Comparison of ENCODE assay signal across 8 mouse cellular contexts in the genomic region with DNA sequence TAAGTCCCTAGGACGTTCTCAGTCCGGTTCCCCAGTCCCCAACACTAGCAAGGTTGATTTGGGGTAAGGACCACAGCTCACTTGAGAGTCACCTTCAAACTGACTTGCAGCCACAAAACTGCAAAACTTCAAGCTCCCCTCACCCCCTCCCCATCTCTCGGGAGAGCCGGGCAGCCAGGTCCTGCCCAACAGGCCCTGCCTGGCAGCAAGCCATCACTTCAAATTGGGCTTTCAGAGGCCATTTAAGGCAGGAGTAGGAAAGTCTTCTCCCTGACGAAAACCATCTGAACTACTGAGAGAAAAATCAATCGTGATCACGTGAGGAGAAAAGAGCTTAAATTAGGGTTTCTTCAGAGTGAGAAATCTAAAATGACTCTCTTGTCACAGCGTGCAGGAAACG. TPM values are rescaled to one million over a fixed set of nuclear protein-coding genes. Genes with fewer than 3 reads are reported as not detected.
DNase-seq lines count a peak whose midpoint lies in the region; ATAC-seq and TF ChIP-seq lines count a peak whose summit lies in the region.

No protein-coding gene starts in this region.

- DNase-seq in heart, adult 11 months, result peak; percentile 90
- DNase-seq in heart, adult 18-20 months, result no peak
- DNase-seq in kidney, adult 11 months, result no peak
- peak; percentile 67 for DNase-seq in brain, embryonic 14.5 days (ENCODE audit: low read depth)
- peak; percentile 74 for DNase-seq in kidney, postnatal 14 days
- no peak for DNase-seq in thymus, postnatal 0 days (ENCODE audit: low spot score)
- no peak for DNase-seq in thymus, adult 18-20 months

- peaks cover 30% of the 10 kb centered on the region for H3K4me1 ChIP-seq in kidney, embryonic 16.5 days (ENCODE audit: insufficient read depth, low read length)

- no peak overlapping the region for H3K4me2 ChIP-seq in kidney, embryonic 16.5 days (replicated peaks; ENCODE audit: low read depth, low read length)

- H3K36me3 ChIP-seq in kidney, embryonic 16.5 days (ENCODE audit: insufficient read depth, low read length), result no peaks in the 10 kb centered on the region

- H3K27me3 ChIP-seq in kidney, embryonic 16.5 days (ENCODE audit: insufficient read depth, low read length), result no peaks in the 10 kb centered on the region

- no peak overlapping the region; the same call in 1 of the 2 replicates for H3K27ac ChIP-seq in kidney, embryonic 16.5 days (ENCODE audit: low read length)

- no peak for TF ChIP-seq POLR2A in brain, embryonic 14.5 days (IDR thresholded peaks at IDR 0.05; ENCODE audit: borderline replicate concordance, extremely low read depth, insufficient read depth, insufficient read length, poor library complexity, severe bottlenecking)

- WGBS in kidney, embryonic 16.5 days, result 50% methylated on average over 9 of the region's 9 CpGs

- 0 out of 2 replicates have a peak overlapping the region, but pooled peaks have one; percentile 32 for H3K9ac ChIP-seq in kidney, embryonic 16.5 days (replicated peaks; ENCODE audit: low read length)

- H3K9me3 ChIP-seq in kidney, embryonic 16.5 days (ENCODE audit: low read length), result no peaks in the 10 kb centered on the region

- TF ChIP-seq CTCF in brain, embryonic 14.5 days (IDR thresholded peaks at IDR 0.05; ENCODE audit: borderline replicate concordance, extremely low read depth, insufficient read depth, insufficient read length), result no peak

- no peak for ATAC-seq in kidney, embryonic 16.5 days (ENCODE audit: low FRiP score, low TSS enrichment)

- H3K4me3 ChIP-seq in kidney, embryonic 16.5 days (ENCODE audit: low read length), result no peak overlapping the region

RNA-seq across cellular contexts. Expression of a gene that starts 44.2 kb away (rescaled TPM):
- 100 to 1,000 TPM in 1 of 2 experiments, 10 to 100 TPM in 1; 83.1 to 104 TPM for total RNA-seq in heart, adult 18-20 months (2021)
- 140 and 147 TPM in 2 replicates for polyA plus RNA-seq in kidney, embryonic 16.5 days (2015; fragmentation: Nextera tagmentation; extraction: Ambion mirVana)
- 41.8 and 49.7 TPM in 2 replicates for polyA plus RNA-seq in brain, embryonic 14.5 days (2012; rRNA removed)
- 28.2 and 28.6 TPM in 2 replicates for polyA plus RNA-seq in thymus, postnatal 0 days (2015; fragmentation: Nextera tagmentation; extraction: Ambion mirVana)

Comparison
In these comparisons a context has a peak if more than half of its experiments do, and no peak if none do; other contexts are left out.
1. DNase-seq: peak in heart, adult 11 months (single experiment), brain, embryonic 14.5 days (single experiment) and kidney, postnatal 14 days (single experiment); none in heart, adult 18-20 months (0 of 2), kidney, adult 11 months (single experiment), thymus, postnatal 0 days (single experiment) and thymus, adult 18-20 months (0 of 2).